Mouse (Mus musculus) C2C12 (cell line): ENCODE measurements around the gene Nedd9. TPM values are rescaled to one million over a fixed set of nuclear protein-coding genes. Genes with fewer than 3 reads are reported as not detected.

Experiments used
- H3K27me3 ChIP-seq: one replicate; pipeline ENCODE4 v1.6.1; 2011; ENCODE audit not compliant: control insufficient read depth, insufficient read depth, insufficient read length
- H3K36me3 ChIP-seq: one replicate; pipeline ENCODE4 v1.6.1; 2011; ENCODE audit not compliant: control insufficient read depth, insufficient read depth
- H3K4me3 ChIP-seq: one replicate; pipeline ENCODE4 v1.5.1; 2011; ENCODE audit warnings: mild to moderate bottlenecking, control low read depth; ENCODE audit not compliant: poor library complexity, insufficient read depth, severe bottlenecking
- H3K79me2 ChIP-seq: one replicate; pipeline ENCODE4 v1.6.1; 2011; ENCODE audit not compliant: control insufficient read depth, insufficient read depth
- H3K79me3 ChIP-seq: one replicate; pipeline ENCODE4 v1.6.1; 2011; ENCODE audit warnings: low read depth, control low read depth
- H3ac ChIP-seq: one replicate; pipeline ENCODE3; 2011; ENCODE audit warnings: low read depth; ENCODE audit not compliant: control insufficient read depth, insufficient read length
- CEBPB ChIP-seq: IDR thresholded peaks from one replicate; pipeline ENCODE4 v1.6.1; 2011; ENCODE audit warnings: low read depth, mild to moderate bottlenecking, control low read depth, moderate library complexity
- CTCF ChIP-seq: IDR thresholded peaks from one replicate; pipeline ENCODE4 v1.5.1; 2011; ENCODE audit not compliant: control insufficient read depth, insufficient read depth, insufficient read length
- FOSL1 ChIP-seq: IDR thresholded peaks from one replicate; pipeline ENCODE4 v1.8.0; 2011; ENCODE audit warnings: mild to moderate bottlenecking, low read length; ENCODE audit not compliant: poor library complexity, insufficient read depth, severe bottlenecking
- MAX ChIP-seq: IDR thresholded peaks from one replicate; pipeline ENCODE4 v1.6.1; 2011; ENCODE audit warnings: mild to moderate bottlenecking, control low read depth
- MYOD1 ChIP-seq: IDR thresholded peaks from one replicate; pipeline ENCODE4 v1.6.1; 2011; ENCODE audit warnings: low read depth; ENCODE audit not compliant: control insufficient read depth, insufficient read length
- MYOG ChIP-seq: IDR thresholded peaks from one replicate; pipeline ENCODE4 v1.6.1; 2011; ENCODE audit not compliant: control insufficient read depth, insufficient read length; ENCODE audit errors: extremely low read depth
- USF1 ChIP-seq: IDR thresholded peaks from one replicate; pipeline ENCODE4 v1.6.1; 2011; ENCODE audit warnings: low read depth, mild to moderate bottlenecking, control low read depth, moderate library complexity
- polyA plus RNA-seq: library from polyadenylated mRNA; unstranded; fragments of >200 nt; fragmentation: generic; extraction: Trizol; gene quantifications from one replicate; pipeline ENCODE4 v1.2.1, GENCODE M21; 2012; ENCODE audit warnings: missing spikeins

Gene Nedd9
- polyA plus RNA-seq, 1 experiment = 6.7 TPM

DNA sequence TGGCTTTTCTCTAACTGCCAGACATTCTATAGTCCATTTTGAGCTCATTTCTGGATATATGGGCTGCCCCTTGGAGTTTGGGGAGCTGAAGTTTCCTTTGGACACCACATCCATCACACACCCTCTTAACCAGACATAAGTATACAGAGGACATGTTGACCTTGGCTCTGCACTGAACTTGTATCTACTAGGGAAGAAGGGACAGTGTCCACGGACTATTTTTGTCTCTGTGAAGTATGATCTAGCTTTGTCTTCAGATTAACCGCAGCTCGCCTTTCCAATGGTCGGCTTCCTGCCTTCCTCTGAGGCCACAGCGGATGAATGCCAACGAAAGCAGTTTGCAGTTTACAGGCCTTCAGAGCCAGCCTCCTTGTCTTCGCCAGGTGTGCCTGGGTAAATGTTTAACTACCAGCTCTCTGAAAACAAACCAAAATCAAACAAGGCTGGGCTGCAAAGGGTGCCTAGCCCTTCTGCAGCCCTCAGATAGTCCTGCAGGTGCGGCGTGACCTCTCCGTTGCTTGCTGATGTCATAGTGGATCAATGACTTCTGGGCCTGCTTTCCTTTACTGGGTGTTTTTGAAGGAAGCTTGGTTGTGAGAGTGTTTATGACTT lies 63.6 kb downstream of the Nedd9 start:
- TF ChIP-seq MAX = no peak
- TF ChIP-seq MYOG = no peak
- no peak for TF ChIP-seq USF1
- no peak for TF ChIP-seq CTCF
- no peak for TF ChIP-seq FOSL1
- no peak for TF ChIP-seq MYOD1
- no peak for TF ChIP-seq CEBPB
- no peaks in the 10 kb centered on the region for H3K27me3 ChIP-seq
- no peak overlapping the region for H3ac ChIP-seq

DNA sequence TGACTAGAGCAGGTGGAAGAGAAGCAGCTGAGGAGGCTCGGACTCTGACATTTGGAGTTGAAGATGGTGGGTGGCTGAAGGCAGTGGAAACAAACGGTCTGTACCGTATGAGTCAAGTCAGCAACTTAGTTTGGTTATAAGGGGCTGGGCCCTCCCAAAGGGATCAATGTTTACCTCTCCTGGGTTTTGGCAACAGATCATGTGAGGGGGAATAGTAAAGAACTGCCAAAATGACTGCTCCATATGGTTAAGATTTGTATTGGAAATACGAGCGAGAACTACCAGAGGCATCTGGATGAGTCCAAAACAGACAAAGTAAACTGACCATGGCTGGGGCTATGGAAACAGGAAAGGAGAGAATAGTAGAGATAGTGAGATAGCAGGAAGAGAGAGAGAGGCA lies 64.6 kb downstream of the Nedd9 start:
- Histone ChIP-seq H3ac (no peak overlapping the region), H3K27me3 (no peaks in the 10 kb centered on the region), H3K4me3 (no peak overlapping the region), H3K79me3 (no peaks in the 10 kb centered on the region), H3K79me2 (no peaks in the 10 kb centered on the region), H3K36me3 (no peaks in the 10 kb centered on the region)
- TF ChIP-seq FOSL1 (no peak), MYOD1 (no peak), MYOG (no peak), USF1 (no peak), CEBPB (no peak)

More for the DNA sequence above, 63.6 kb downstream of the Nedd9 start:
- Histone ChIP-seq H3K36me3 (no peaks in the 10 kb centered on the region), H3K4me3 (no peak overlapping the region), H3K79me3 (no peaks in the 10 kb centered on the region), H3K79me2 (no peaks in the 10 kb centered on the region)

DNA sequence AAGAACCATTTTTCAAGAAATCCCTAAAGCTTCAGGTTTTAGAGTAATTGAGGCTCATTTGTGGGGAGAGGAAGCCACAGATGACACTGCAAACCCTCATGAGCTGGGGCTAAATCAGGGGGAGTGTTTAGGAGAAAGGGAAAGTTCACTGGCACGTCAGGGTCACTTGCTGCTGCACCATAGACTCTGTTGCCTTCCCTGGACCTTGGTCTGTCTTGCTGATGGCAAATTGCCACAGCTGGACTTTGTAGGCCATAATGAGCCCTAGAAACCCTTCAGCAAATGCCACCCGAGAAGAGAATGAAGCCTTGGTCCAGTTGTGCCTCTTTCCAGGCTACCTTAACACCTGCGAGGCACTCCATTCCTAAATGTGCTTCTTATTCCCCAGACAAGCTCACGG lies 66.8 kb downstream of the Nedd9 start:
- Histone ChIP-seq H3K36me3 (no peaks in the 10 kb centered on the region), H3ac (no peak overlapping the region), H3K27me3 (no peaks in the 10 kb centered on the region), H3K79me3 (no peaks in the 10 kb centered on the region), H3K79me2 (no peaks in the 10 kb centered on the region), H3K4me3 (no peak overlapping the region)
- no peak for TF ChIP-seq CTCF
- no peak for TF ChIP-seq CEBPB
- no peak for TF ChIP-seq MYOG
- no peak for TF ChIP-seq MYOD1
- no peak for TF ChIP-seq MAX
- TF ChIP-seq FOSL1 = no peak
- TF ChIP-seq USF1 = no peak

DNA sequence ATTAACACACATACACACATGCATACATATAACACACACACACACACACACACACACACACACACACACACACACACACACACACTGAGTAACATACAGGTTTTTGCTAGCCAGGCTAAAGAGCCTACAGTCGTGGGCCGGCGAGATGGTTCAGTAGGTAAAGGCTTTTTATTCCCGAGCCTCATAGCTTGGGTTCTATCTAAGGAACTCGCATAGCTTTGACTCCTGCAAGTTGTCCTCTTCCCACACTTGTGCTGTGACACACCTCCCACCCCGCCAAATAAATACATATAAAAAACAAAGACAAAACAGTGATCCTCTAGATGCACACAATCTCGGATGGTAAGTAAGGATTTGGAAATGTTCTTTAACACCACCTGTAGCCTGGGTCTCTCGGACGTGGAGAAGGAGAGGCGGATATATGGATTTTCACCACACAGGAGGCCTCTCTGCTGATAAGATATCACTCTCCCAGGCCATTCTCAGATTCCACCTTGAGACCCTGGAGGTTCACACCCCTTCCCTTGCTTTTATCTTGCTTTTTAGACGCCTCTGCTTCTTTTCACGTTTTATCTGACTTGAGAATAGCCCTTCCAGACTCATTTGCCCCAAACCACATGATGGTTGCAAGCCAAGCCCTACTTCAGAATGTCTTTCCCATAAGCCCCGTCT lies 68.8 kb downstream of the Nedd9 start:
- Histone ChIP-seq H3ac (no peak overlapping the region), H3K36me3 (no peaks in the 10 kb centered on the region), H3K79me2 (no peaks in the 10 kb centered on the region), H3K79me3 (no peaks in the 10 kb centered on the region), H3K27me3 (no peaks in the 10 kb centered on the region), H3K4me3 (no peak overlapping the region)
- TF ChIP-seq USF1 (no peak), MAX (no peak), MYOD1 (no peak), CTCF (no peak), MYOG (no peak), CEBPB (no peak)

DNA sequence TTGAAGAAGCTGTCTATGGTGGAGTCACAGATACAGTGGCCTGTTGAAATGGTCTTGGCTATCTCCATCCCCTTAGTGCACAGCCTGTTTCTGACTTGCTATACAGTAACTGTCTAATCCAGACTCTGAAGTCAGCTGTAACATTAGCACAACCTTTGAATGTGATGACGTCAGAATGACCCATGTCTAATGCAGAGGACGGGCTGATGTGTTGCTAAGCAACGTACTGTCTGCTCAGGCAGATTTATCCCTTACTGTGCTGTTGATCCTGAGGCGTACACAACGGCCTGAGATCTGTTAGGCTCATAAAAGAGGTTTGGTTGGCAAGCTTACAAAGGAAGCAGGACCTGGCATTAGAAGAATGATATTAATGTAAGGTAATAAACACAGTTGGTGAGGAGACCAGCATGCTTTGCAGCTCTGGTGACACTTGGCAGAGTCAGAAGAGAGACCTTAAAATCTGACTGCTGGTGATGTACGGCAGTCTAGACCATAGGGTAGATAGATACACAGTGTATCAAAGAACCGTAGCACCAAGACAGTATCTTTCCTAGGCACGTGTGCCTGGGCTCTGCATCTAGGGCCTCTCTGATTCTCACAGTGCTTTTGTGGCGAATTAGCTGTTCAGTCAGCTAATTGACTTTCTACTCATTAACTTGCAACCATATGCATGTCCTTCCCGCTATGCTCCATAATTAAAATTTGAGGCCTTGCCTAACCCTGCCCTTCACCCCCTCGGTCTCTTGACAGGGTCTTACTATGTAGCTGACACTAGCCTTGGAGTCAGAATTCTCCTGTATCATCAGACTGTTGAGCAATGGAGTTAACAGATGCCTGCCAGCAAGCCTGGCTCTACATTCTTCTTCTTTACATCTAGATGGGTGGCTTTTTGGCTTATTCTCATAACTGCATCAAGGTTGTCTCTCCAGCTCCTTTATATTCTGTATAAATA lies 70.8 kb downstream of the Nedd9 start:
- TF ChIP-seq USF1 (no peak), MYOD1 (no peak)
- Histone ChIP-seq H3ac (no peak overlapping the region), H3K79me3 (no peaks in the 10 kb centered on the region), H3K27me3 (no peaks in the 10 kb centered on the region), H3K36me3 (no peaks in the 10 kb centered on the region), H3K4me3 (no peak overlapping the region), H3K79me2 (no peaks in the 10 kb centered on the region)
